Mouse (Mus musculus): ENCODE measurements around the gene A930017K11Rik. TPM values are rescaled to one million over a fixed set of nuclear protein-coding genes. Genes with fewer than 3 reads are reported as not detected.

A930017K11Rik gene
- total RNA-seq, 2 experiments from 2014 or later, result 0.19 to 0.33 TPM

DNA sequence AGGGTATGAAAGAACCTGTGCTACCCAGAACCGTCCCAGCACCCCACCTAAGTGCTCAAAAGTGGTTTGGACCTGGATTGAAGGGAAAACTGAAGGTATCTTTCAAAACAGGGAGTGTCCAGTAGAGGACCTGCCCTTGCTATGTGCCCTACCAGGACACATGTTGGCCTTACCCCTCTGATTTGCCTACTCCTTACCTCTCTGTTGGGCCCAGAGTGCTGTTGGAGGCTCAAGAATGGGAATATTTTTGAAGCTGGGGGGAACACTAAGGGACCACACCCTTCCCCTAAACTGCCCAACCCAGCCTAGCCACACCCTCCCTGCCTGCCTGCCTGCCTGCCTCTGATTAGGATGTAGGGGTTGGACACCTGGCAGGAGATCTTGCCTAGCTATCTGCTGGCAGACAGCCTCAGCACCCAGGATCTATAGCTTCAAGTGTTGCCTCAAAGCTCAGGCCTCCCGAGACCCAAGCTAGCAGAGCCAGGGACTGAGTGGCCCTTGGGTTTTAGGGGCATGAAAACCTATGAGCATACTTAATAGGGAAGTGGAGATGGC is 9.7 kb downstream of the A930017K11Rik start:
- DNase-seq, result no peak
- intact Hi-C loops (cut with DNase I), result loop anchor here (5.0 kb wide), 2 partner anchors 40 to 680 kb away; no protein-coding TSS in a partner anchor

DNA sequence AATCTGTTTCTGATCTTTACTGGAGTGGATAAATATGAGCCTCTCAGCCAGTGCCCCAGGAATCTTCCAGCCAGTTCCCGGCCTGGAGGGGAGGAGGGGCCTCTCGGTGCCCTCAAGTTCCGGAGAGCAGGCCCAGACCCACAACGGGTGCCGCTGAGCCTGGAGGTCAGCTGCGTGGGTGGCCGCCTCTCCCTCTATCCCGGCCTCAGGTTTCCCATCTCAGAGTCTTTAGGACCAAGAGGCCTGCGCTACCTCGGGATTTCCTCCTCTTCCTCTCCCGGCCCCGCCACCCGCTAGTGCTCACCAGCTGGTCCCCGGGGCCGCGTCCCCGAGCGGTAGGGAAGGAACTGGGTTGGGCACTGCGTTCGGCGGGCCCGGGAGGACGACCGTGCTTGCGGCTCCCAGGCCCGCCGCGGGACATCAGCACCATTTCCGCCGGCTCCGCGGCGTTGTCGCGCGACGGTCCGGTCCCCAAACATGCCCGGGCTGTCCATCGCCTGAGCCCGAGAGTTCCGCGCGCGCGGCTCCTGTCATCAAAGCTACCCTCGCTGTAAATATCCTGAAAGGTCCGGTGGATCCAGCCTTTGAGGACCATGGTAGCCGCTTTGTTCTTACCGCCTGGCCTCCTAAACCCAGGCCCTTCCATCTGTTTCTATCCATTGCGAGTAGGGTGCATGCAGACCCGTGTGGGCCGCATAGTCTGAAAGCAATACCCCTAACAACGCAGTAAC is 10.7 kb downstream of the A930017K11Rik start:
- peak; percentile 86 for DNase-seq
- intact Hi-C loops (cut with DNase I), result loop anchor here (2.0 to 5.0 kb wide), 3 partner anchors 41 to 679 kb away; no protein-coding TSS in a partner anchor

DNA sequence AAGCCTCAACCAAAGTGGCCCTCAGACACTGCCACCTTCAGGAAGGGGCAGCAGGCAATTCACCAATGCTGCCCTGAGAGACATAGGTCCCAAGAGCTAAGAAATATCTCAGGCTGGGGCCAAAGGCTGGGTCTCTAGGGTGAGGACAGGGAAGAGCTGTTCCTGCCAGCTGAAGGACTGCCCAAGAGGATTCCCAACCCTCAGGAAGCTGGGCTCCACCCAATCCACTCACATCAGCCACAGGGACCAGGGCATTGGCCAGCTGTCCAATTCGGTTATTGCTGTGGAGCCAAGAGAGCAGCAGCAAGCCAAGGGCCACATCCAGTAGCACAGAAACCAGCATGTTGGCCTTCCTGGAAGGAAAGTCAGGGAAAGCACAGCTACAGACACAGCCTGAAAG is 17.8 kb downstream of the A930017K11Rik start:
- DNase-seq, result no peak
- intact Hi-C loops (cut with DNase I), result no loop called here

DNA sequence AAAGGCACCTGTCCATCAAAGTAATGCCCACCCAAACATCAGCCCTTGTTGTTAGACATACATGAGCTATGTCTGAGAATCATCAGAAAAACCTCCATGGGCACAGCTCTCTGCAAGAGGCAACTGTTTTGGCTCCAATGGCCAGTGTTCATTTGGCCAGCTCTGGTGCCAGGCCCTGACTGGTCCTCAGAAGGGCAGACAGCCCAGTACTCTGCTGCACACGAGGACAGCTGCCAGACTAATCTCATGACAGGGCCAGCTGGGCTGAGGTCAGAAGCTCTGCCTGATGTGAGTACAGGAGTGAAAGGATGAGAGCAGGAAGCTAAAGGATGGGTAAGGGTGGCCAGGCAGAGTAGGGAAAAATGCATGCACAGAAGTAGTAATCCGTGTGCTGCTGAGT is 27.0 kb downstream of the A930017K11Rik start:
- peak; percentile 44 to 52 for DNase-seq
- intact Hi-C loops (cut with DNase I), result no loop called here

DNA sequence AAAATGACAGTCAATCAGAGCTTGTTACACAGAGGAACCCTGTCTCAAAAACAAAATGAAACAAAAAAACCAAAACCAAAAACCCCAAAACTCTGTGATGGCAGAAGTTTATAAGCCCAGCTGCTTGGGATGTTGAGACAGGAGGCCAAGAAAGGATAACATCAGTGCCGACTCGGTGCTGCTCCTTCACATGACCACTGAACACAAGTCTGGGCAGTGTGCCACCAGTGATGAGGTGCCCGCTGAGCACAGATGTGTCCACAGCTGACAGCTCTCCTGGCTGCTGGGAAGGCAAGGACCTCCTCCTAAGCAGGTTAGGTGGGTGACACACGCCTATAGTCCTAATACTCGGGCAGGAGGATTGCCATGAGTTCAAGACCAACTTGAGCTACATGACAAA is 30.2 kb downstream of the A930017K11Rik start:
- intact Hi-C loops (cut with DNase I), result no loop called here
- DNase-seq, result no peak

DNA sequence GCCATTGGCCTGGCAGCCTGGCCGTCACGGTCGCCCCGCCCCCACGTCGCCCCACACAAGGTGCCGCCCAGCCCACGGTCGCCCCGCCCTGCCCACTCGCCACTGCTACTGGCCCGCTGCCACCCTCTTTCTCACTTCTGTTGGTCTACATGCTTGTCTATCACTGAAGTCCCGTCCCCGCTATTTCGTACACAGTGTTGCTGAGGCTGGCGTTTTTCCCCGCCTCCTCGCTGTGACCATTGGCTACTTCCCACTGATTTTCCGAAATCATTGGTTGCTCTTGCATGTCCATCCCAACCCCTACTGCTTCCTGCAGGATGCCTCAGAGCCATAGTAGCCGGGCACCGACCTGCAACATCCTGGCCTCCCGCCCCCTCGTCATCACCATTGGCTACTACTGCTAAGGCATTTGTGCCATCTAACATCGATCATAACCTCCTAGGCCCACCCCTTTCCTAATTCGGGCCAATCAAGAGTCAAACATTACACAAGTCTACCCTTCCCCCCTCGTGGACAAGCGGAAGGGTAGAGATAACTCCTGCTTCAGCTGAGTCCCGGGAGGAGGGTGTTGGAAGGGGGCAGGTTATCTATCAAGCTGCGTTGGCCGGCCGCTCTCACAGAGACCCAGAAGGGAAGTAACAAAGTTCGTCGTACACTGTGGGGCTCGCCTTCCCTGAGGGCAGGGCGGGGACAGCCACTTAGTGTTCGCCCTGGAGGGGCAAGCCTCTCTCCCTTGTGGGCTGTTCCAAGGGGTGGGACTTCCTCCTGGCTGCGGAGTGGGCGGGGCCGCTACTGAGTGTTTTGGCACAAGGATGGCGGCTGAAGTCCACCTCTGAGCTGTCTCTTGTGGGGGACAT is 32.4 kb downstream of the A930017K11Rik start:
- DNase-seq, result peak; percentile 99 to 100
- intact Hi-C loops (cut with DNase I), result no loop called here

DNA sequence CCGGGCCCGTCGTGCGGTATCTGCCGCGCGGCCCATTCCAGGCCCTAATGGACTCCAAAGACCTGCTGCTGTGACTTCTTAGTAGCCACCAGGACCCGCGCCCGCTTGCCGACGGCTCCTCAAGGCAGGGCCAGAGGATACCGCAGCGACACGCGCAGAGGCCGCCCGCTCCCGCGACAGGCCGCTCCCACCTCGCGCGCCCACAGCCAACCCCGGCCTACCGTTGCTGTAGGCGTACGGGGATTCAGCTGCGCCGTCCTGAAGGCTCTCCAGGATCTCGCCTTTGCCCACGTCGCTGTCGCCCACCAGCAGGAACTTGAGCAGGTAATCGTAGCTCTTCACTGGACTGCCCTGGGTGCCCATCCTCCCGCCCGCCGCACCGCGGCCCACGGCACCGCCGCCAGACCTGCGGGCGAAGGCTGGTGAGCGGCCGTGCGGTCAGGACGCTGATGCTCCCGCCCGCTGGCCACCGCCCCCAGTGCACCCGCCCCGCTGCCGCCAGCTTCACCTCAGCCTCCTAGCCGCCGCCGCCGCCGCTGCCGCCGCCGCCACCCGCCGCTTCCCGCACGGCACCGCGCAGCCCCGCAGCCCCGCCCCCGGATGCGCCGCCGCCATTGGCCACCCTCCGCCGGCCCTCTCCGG is 33.1 kb downstream of the A930017K11Rik start, which contains the start of gene Rab40c:
Gene Rab40c, minus strand, starts transcription at position 584 of the 642 bp plus-strand sequence.
- intact Hi-C loops (cut with DNase I), result no loop called here
- no peak for DNase-seq

DNA sequence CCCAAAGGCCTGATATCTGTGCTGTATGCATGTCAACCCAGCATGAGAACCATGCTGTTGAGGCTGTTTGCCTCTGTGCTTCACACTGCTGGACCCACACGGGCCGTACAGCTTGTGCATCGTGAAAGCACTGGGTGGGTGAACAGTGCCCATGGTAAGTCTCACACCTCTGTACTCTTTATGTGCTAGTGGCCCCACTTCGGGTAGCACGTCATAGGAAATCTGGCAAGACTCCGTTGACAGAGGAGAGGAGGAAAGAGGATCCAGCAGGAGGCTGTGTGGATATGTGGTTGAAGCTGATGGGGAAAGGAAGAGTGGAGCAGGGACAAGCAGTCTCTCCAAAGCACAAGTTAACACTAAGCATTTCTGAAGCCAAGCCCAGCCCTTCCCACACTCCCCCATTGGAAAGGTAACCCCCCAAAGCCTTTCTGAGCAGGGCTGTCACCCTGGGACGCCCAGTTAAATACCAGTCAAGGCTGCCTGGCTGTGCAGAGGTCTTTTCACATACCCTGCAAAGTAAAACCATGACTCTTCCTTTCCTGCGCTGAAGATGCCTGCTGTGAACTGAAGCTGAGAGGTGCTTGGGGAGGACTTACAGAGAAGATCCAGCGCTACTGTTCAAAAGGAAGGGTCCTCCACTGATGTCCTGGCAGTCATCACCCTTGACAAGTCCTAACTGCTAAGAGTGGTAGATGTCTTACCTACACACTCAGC is 34.2 kb downstream of the A930017K11Rik start:
- intact Hi-C loops (cut with DNase I), result no loop called here
- no peak for DNase-seq

DNA sequence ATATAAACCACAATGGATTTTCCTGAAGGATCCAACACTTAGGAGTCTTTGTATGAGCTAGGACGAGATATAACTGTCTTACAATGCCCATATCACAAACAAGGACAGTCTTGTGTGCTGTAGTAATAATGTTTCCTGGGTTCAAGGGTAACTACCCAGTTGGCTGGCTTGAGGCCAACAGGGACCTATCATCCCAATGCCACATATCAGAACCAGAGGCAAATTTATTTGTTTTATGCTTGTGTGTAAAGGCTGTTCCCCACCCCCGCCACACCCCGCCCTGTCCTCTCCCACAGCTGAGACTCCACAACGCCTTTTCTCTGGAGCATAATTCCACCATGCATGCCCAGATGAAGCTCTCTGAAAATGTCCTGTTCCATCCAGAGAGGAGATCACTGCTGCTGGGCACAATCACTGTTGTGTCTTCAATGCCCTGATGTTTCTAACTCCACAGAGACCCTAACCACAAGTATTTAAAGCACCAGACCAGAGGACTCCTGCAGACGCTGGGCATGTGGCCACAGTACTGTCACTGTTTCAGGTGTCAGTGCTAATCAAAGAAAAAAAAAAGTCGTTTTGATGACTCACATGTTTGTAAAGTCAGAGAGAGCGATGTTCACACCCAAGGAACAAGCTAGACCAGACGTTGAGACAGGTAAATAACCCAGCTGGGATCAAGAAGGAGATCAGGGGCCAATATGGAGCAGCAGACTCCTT is 35.3 kb downstream of the A930017K11Rik start:
- intact Hi-C loops (cut with DNase I), result no loop called here
- DNase-seq, result no peak

DNA sequence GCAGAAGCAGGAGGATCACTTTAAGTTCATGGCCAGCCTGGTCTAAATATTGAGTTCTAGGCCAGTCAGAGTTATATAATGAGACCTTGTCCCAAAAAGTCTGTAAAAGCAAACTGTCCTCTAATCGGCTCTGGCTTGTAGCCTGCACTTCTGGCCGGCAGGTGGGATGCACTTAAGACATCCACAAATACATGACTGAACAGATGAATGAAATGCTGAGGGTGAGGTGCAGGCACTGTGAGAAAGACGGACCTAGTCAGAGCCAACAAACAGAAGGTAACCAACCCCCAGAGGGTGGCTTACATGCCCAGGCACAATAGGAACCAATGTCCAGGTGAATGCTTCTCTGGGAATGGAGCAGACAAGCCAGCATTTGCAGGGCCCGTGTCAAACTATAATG is 38.1 kb downstream of the A930017K11Rik start:
- intact Hi-C loops (cut with DNase I), result no loop called here
- no peak for DNase-seq

DNA sequence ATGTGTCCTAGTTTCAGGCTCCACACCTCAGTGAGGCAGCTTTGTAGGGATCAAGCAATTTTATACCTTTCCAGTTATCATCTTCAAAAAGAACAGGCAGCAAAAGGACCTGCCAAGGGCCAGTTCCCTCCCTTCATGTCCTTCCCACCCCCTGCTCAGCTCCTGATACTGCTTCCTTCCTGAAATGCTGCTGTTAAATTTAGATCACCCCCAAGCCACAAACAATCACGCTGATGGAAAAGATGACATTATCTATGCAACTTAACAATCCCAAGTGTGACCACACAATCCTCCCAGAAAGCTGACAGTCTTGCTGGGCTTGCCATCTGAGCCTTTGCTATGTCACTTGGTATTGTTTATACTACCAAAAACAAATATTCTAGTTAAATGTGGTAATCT is 38.5 kb downstream of the A930017K11Rik start:
- intact Hi-C loops (cut with DNase I), result no loop called here
- peak; percentile 15 to 25 for DNase-seq

DNA sequence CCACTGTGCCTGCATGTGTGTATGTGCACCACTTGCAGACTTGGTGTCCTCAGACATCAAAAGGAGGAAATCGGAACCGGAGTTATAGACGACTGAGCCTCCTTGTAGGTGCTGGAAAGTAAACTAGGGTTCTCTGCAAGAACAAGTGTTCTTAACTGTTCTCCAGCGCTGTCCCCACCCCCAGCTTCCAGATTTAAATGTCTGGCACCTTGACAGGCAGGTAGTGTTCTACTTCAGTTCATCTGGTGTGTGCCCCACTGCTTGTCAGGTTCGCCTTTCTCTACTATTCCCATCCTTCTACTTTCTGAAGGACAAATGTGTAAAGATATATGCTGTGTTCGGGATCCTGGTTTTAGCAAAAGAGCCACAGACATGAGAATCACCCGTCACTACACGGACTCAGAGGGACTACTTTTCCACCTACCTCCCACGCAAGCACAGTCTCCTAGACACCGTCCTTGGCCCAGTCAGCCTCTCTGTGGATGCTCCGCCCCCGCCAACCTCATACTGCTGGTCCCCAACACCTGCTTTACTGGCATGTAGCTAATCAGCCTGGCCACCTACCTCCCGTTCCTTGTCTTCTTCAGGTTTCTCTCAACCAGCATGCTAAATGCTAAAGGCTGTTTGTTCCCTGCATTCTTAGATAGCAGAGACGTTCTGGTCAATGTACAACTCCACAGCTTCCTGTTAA is 39.0 kb downstream of the A930017K11Rik start:
- intact Hi-C loops (cut with DNase I), result no loop called here
- peak in 1 of 2 experiments; percentile 19 for DNase-seq

DNA sequence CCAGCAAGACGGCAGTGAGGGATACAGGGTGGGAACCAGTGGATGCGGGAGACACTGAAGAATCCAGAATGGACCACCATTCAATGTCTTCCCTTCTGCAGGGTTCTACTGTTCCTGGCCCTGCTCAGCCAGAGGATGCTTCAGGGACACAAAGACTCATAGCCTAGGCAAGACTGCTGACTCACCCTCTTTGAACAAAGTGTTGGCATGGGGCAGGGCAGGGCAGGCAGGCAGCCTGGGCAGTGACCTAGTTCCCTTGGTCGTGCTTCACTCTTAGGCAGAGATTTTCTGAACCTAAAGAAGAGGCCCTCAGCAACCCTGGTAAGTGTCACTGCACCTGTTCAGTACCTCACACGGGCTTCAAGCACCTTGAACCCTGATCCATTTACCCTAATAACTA is 40.5 kb downstream of the A930017K11Rik start:
- intact Hi-C loops (cut with DNase I), result no loop called here
- DNase-seq, result peak; percentile 20 to 33

DNA sequence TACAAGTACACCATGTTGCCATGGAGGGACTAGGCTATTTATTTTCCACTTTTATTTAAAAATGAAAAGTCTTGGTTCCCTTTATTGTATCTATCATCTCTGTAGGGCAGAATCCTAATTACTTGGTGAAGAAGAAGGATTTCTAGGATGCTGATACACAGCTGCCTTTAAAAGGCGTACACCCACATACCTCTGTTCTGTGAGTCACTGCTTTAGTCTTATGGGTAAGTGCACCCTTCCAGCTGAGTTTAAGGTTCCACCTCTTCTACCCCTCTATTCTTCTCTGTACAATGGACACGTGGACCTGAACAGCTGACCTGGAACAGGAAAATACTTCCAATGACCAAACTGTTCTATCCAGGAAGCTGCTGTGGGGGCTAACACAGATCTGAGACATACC is 44.7 kb downstream of the A930017K11Rik start:
- DNase-seq, result no peak
- intact Hi-C loops (cut with DNase I), result no loop called here

DNA sequence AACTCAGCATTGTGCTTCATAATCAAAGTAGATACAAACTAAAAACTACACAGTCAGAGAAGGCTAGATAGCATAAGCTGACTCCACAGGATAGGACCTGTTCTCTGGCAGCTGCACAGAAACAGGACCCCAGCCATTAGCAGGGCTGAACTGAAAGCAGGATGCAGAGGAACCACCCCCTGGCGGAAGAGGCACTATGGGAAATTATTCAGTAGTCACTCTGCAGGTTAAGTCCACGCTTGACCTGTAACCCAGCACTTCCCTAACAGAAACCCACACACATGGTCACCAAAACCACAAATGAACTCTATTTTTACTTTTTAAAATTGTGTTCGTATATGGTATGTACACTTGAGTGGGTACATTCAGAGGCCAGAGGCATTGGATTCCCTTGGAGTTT is 49.3 kb downstream of the A930017K11Rik start:
- no peak for DNase-seq
- intact Hi-C loops (cut with DNase I), result no loop called here

DNA sequence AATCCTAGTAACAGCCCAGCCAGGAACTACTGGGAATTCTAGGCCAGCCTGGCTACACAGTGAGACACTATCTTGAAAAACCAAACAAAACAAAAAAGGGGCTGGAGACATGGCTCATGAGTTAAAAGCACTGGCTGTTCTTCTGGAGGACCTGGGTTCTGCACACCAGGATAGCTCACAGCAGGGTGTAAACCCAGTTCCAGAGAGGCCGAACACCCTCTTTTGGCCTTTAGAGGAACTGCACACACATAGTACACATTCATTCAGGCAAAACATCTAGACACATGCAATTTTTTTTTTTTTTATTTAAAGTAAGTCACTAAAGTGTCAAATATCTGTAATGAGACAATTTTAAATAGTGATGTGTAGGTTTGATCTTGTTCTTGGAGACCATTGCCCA is 52.2 kb downstream of the A930017K11Rik start:
- intact Hi-C loops (cut with DNase I), result no loop called here

More for the DNA sequence above, 52.2 kb downstream of the A930017K11Rik start:
- no peak for DNase-seq

All from heart, postnatal 36 days (tissue).